Comparison of ENCODE assay signal across 24 mouse cellular contexts in genomic region chr4:14076344-14076743, GRCm38 (mm10).
"Had no signal": no experiment of that assay in that cellular context is flagged by ENCODE, and none has a peak within 500 bp of the region (broad histone marks: within the 10 kb centered on the region; RNA-seq: fewer than 3 reads in every experiment).

No protein-coding gene starts in this region.

- DNase-seq: gastrocnemius, adult 2 months; gastrocnemius, postnatal 10 days; gastrocnemius, postnatal 25 days; heart, adult 18-20 months; heart, postnatal 10 days; heart, postnatal 4 days; kidney, adult 18-20 months; kidney, adult 8-10 months; kidney, postnatal 10 days; kidney, postnatal 25 days; kidney, postnatal 4 days; layer of hippocampus, adult 9-11 months; layer of hippocampus, postnatal 36 days had no signal

- H3K27ac ChIP-seq: gastrocnemius, adult 2 months; heart, embryonic 10.5 days; hindbrain, embryonic 10.5 days; hindbrain, embryonic 12.5 days; hindbrain, embryonic 14.5 days; intestine, embryonic 15.5 days; layer of hippocampus, adult 2 months; limb, embryonic 13.5 days; limb, embryonic 15.5 days; liver, embryonic 12.5 days; liver, embryonic 14.5 days had no signal

- H3K4me3 ChIP-seq: gastrocnemius, adult 2 months; heart, embryonic 10.5 days; heart, embryonic 12.5 days; hindbrain, embryonic 10.5 days; hindbrain, embryonic 12.5 days; intestine, embryonic 15.5 days; layer of hippocampus, adult 2 months; limb, embryonic 13.5 days; limb, embryonic 15.5 days; liver, embryonic 12.5 days had no signal
